Mouse (Mus musculus): Measurements from ENCODE around the gene Cnbd2. TPM values are rescaled to one million over a fixed set of nuclear protein-coding genes. Genes with fewer than 3 reads are reported as not detected.

The Cnbd2 gene
- polyA plus RNA-seq, 1 experiment from 2014 or later: 16.2 TPM

DNA sequence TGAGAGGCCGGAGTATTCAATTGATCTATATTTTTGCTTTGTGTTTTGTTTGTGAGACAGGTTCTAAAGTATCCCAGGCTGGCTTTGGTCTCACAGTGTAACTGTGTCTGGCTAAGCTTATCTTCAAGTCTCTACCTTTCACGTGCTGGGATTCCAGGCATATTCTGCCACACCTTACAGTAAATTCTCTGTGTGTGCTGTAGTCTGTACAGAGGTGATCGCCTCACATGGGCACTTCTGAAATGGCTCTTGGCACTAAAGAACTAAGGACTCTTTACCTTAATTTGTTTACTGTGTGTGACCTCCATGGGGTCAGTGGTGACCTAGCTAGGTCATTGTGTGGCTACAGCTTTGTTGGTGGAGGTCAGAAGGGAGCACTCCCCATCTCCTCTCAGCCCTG lies 15.9 kb upstream of the Cnbd2 start:
- WGBS: 89% methylated on average over 3 of the region's 3 CpGs
- no peaks in the 10 kb centered on the region for H3K4me1 ChIP-seq (replicated peaks; ENCODE audit: insufficient read depth, low read length)
- peak overlapping the region; percentile 51 for H3K27ac ChIP-seq
- ATAC-seq (replicated peaks; ENCODE audit: low FRiP score, low read depth) (no peak), DNase-seq (ENCODE audit: low spot score) (no peak)
- H3K9ac ChIP-seq (ENCODE audit: low read depth, low read length): no peak overlapping the region
- H3K4me3 ChIP-seq (replicated peaks; ENCODE audit: low read depth, low read length): no peak overlapping the region
- no peak overlapping the region for H3K4me2 ChIP-seq (ENCODE audit: low read length)
- H3K27me3 ChIP-seq (ENCODE audit: insufficient read depth, low read length): no peaks in the 10 kb centered on the region
- peaks cover 31% of the 10 kb centered on the region; the same call in 1 of the 2 replicates for H3K36me3 ChIP-seq (ENCODE audit: insufficient read depth, low read length)
- no peaks in the 10 kb centered on the region for H3K9me3 ChIP-seq (replicated peaks; ENCODE audit: low read length)
- no peak for TF ChIP-seq CTCF (IDR thresholded peaks at IDR 0.05; ENCODE audit: low read depth)

GRCm38 (mm10) chr2:156297653-156298052 lies 14.4 kb upstream of the Cnbd2 start:
- no peak overlapping the region for H3K4me2 ChIP-seq (ENCODE audit: low read length)
- WGBS: 48% methylated on average over 3 of the region's 3 CpGs
- no peaks in the 10 kb centered on the region for H3K9me3 ChIP-seq (replicated peaks; ENCODE audit: low read length)
- TF ChIP-seq CTCF (IDR thresholded peaks at IDR 0.05; ENCODE audit: low read depth): peak; percentile 19; the same call in 1 of the 2 replicates
- peak; percentile 40; the same call in 1 of the 2 replicates for ATAC-seq (replicated peaks; ENCODE audit: low FRiP score, low read depth)
- H3K9ac ChIP-seq (ENCODE audit: low read depth, low read length): no peak overlapping the region
- H3K4me1 ChIP-seq (replicated peaks; ENCODE audit: insufficient read depth, low read length): no peaks in the 10 kb centered on the region
- H3K27ac ChIP-seq: no peak overlapping the region
- H3K4me3 ChIP-seq (replicated peaks; ENCODE audit: low read depth, low read length): no peak overlapping the region
- H3K36me3 ChIP-seq (ENCODE audit: insufficient read depth, low read length): peaks cover 31% of the 10 kb centered on the region; the same call in 1 of the 2 replicates
- peak; percentile 67 for DNase-seq (ENCODE audit: low spot score)
- H3K27me3 ChIP-seq (ENCODE audit: insufficient read depth, low read length): no peaks in the 10 kb centered on the region

- no peaks in the 10 kb centered on the region for H3K27me3 ChIP-seq (ENCODE audit: insufficient read depth, low read length)
- no peak overlapping the region for H3K9ac ChIP-seq (ENCODE audit: low read depth, low read length)
- no peak for ATAC-seq (replicated peaks; ENCODE audit: low FRiP score, low read depth)
- TF ChIP-seq CTCF (IDR thresholded peaks at IDR 0.05; ENCODE audit: low read depth): no peak
- no peak overlapping the region for H3K4me2 ChIP-seq (ENCODE audit: low read length)
- H3K27ac ChIP-seq: no peak overlapping the region
- H3K4me1 ChIP-seq (replicated peaks; ENCODE audit: insufficient read depth, low read length): no peaks in the 10 kb centered on the region
- H3K36me3 ChIP-seq (ENCODE audit: insufficient read depth, low read length): peaks cover 31% of the 10 kb centered on the region; the same call in 1 of the 2 replicates
- 68% methylated on average over 7 of the region's 7 CpGs for WGBS
- no peak overlapping the region for H3K4me3 ChIP-seq (replicated peaks; ENCODE audit: low read depth, low read length)
- H3K9me3 ChIP-seq (replicated peaks; ENCODE audit: low read length): no peaks in the 10 kb centered on the region
- DNase-seq (ENCODE audit: low spot score): no peak
Observed at GRCm38 (mm10) chr2:156298458-156298857, 13.6 kb upstream of the Cnbd2 start.

- no peak overlapping the region for H3K27ac ChIP-seq
- H3K4me1 ChIP-seq (replicated peaks; ENCODE audit: insufficient read depth, low read length): no peaks in the 10 kb centered on the region
- no peak for TF ChIP-seq CTCF (IDR thresholded peaks at IDR 0.05; ENCODE audit: low read depth)
- WGBS: 91% methylated on average over 4 of the region's 4 CpGs
- H3K9me3 ChIP-seq (replicated peaks; ENCODE audit: low read length): no peaks in the 10 kb centered on the region
- H3K27me3 ChIP-seq (ENCODE audit: insufficient read depth, low read length): no peaks in the 10 kb centered on the region
- peaks cover 19% of the 10 kb centered on the region; the same call in 1 of the 2 replicates for H3K36me3 ChIP-seq (ENCODE audit: insufficient read depth, low read length)
- H3K4me2 ChIP-seq (ENCODE audit: low read length): no peak overlapping the region
- ATAC-seq (replicated peaks; ENCODE audit: low FRiP score, low read depth) (no peak), DNase-seq (ENCODE audit: low spot score) (no peak)
- H3K9ac ChIP-seq (ENCODE audit: low read depth, low read length): no peak overlapping the region
- no peak overlapping the region for H3K4me3 ChIP-seq (replicated peaks; ENCODE audit: low read depth, low read length)
Observed at GRCm38 (mm10) chr2:156302063-156302462, 10.0 kb upstream of the Cnbd2 start.

GRCm38 (mm10) chr2:156304351-156304750 lies 7.7 kb upstream of the Cnbd2 start:
- Histone ChIP-seq H3K36me3 (ENCODE audit: insufficient read depth, low read length) (peaks cover 19% of the 10 kb centered on the region; the same call in 1 of the 2 replicates), H3K9ac (ENCODE audit: low read depth, low read length) (no peak overlapping the region)
- 0 out of 2 replicates have a peak, but pooled peaks have one; percentile 62 for ATAC-seq (replicated peaks; ENCODE audit: low FRiP score, low read depth)

DNA sequence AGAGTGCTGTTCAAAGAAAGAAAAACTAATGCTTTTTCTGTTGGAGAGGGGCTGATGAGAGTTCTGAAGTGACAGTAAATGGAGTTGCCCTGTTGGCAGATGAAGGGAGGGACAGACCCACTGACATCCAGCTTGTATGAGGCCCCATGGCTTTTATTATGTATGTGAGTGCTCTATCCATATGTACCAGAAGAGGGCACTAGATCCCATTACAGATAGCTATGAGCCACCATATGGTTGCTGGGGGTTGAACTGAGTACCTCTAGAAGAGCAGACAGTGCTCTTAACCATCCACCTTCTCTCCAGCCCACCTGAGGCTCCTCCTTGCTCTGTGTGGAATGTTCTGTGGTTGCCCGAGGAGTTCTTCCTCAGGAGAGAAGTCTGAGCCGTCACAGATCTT lies 6.3 kb upstream of the Cnbd2 start:
- WGBS: 74% methylated on average over 2 of the region's 2 CpGs
- ATAC-seq (replicated peaks; ENCODE audit: low FRiP score, low read depth) (no peak), DNase-seq (ENCODE audit: low spot score) (peak; percentile 80)
- Histone ChIP-seq H3K4me1 (replicated peaks; ENCODE audit: insufficient read depth, low read length) (no peaks in the 10 kb centered on the region), H3K36me3 (ENCODE audit: insufficient read depth, low read length) (peaks cover 13% of the 10 kb centered on the region; the same call in 1 of the 2 replicates), H3K9me3 (replicated peaks; ENCODE audit: low read length) (no peaks in the 10 kb centered on the region), H3K4me3 (replicated peaks; ENCODE audit: low read depth, low read length) (no peak overlapping the region), H3K4me2 (ENCODE audit: low read length) (no peak overlapping the region), H3K9ac (ENCODE audit: low read depth, low read length) (no peak overlapping the region), H3K27me3 (ENCODE audit: insufficient read depth, low read length) (no peaks in the 10 kb centered on the region), H3K27ac (no peak overlapping the region)
- peak; percentile 73 for TF ChIP-seq CTCF (IDR thresholded peaks at IDR 0.05; ENCODE audit: low read depth)

More at GRCm38 (mm10) chr2:156304351-156304750, 7.7 kb upstream of the Cnbd2 start:
- Histone ChIP-seq H3K27me3 (ENCODE audit: insufficient read depth, low read length) (no peaks in the 10 kb centered on the region), H3K4me1 (replicated peaks; ENCODE audit: insufficient read depth, low read length) (no peaks in the 10 kb centered on the region), H3K4me3 (replicated peaks; ENCODE audit: low read depth, low read length) (no peak overlapping the region), H3K9me3 (replicated peaks; ENCODE audit: low read length) (no peaks in the 10 kb centered on the region), H3K27ac (no peak overlapping the region), H3K4me2 (ENCODE audit: low read length) (no peak overlapping the region)
- TF ChIP-seq CTCF (IDR thresholded peaks at IDR 0.05; ENCODE audit: low read depth): no peak
- WGBS: 93% methylated on average over 4 of the region's 4 CpGs
- no peak for DNase-seq (ENCODE audit: low spot score)

GRCm38 (mm10) chr2:156307261-156307660 lies 4.8 kb upstream of the Cnbd2 start:
- H3K4me3 ChIP-seq (replicated peaks; ENCODE audit: low read depth, low read length): no peak overlapping the region

More at GRCm38 (mm10) chr2:156307261-156307660, 4.8 kb upstream of the Cnbd2 start:
- TF ChIP-seq CTCF (IDR thresholded peaks at IDR 0.05; ENCODE audit: low read depth): peak; percentile 58
- H3K27ac ChIP-seq: no peak overlapping the region
- no peak overlapping the region for H3K4me2 ChIP-seq (ENCODE audit: low read length)
- H3K36me3 ChIP-seq (ENCODE audit: insufficient read depth, low read length): 0 out of 2 replicates have a peak, but pooled peaks cover 10% of the 10 kb centered on the region
- WGBS: 52% methylated on average over 5 of the region's 5 CpGs
- DNase-seq (ENCODE audit: low spot score): no peak
- H3K9me3 ChIP-seq (replicated peaks; ENCODE audit: low read length): no peaks in the 10 kb centered on the region
- ATAC-seq (replicated peaks; ENCODE audit: low FRiP score, low read depth): no peak
- H3K4me1 ChIP-seq (replicated peaks; ENCODE audit: insufficient read depth, low read length): no peaks in the 10 kb centered on the region
- no peak overlapping the region for H3K9ac ChIP-seq (ENCODE audit: low read depth, low read length)
- H3K27me3 ChIP-seq (ENCODE audit: insufficient read depth, low read length): no peaks in the 10 kb centered on the region
